Mouse (Mus musculus): ENCODE data around the gene Ak8.

GRCm38 (mm10) chr2:28676005-28676404 lies 24.0 kb upstream of the Ak8 start:
- TF ChIP-seq GATA1 (IDR thresholded peaks at IDR 0.05; ENCODE audit: borderline replicate concordance, low read length): no peak
- no peak for TF ChIP-seq FLI1 (IDR thresholded peaks at IDR 0.05; ENCODE audit: low read length)

Data from megakaryocyte, embryonic 14.5 days (primary cell).